Mouse (Mus musculus) layer of hippocampus, postnatal 10 days (tissue): ENCODE measurements around the gene Evx2. TPM values are rescaled to one million over a fixed set of nuclear protein-coding genes. Genes with fewer than 3 reads are reported as not detected.

ENCODE experiments used
- DNase-seq, 2 experiments: peaks; one replicate each; pipeline ENCODE4 v3.0.0; 2021; ENCODE audit warnings: low spot score in 2 of 2
- microRNA-seq, 2 experiments: library from miRNA; unstranded; fragments of <30 nt; microRNA quantifications; one replicate each; pipeline ENCODE4 v1.2.0; 2021
- total RNA-seq, 2 experiments: library from RNA; stranded (reverse); gene quantifications; 2 replicates each; pipeline ENCODE4 v1.2.3; 2021

The Evx2 gene
- total RNA-seq, 2 experiments from 2014 or later = not detected

DNA sequence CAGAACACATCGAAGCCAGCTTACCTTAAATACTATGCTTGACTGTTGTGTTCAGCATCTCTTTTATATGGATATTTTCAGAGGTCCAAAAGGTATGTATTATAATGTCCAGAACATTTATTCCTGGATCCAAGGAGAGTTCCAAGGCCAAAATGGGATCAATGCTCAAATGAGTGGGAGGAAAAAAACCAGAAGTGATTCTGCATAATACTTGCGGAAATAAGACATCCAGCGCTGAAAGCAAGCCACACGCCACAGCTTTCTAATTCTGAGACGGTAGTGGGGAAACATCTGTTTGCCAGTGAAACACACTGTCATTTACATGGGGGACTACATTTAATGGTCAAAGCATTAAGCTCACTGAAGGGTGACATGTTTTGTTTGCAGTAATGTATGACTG, 16.9 kb downstream of the Evx2 start:
- DNase-seq = no peak

DNA sequence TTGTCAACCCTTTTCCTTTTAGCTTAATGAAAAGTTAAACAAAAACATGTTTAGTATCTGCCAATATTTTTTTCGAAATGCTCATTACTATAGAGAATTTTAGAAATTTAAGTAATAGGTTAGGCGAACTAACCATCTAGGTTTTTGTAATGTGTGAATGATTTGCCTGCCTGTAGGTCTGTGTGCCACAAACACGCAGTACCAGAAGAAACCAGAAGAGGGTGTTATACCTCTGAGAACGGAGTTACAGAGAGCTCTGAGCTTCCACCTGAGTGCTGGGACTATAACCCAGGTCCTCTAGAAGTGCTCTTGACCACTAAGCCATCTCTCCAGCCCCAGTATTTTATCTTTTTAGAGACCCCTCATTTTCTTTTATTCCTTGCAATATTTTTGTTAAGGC, 23.9 kb downstream of the Evx2 start:
- no peak for DNase-seq

DNA sequence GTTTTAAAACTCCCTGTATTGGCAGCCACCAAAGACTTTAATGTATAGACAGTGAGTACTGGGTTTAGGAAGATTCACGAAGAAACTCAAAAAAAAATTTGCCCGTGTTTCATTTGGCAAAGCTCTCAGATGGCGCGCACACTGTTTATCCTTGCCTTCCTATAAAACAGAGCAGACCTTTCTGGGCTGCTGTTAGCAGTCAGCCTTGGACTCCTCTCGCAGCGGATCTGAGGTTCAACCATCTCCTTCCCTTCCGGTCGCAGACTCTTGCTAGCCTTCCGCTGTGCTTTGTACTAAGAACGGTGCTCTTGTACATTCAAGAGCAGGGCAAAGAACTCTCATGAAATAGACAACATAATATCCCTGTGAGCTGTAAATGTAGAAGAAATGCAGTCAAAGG, 39.0 kb downstream of the Evx2 start:
- DNase-seq = no peak

DNA sequence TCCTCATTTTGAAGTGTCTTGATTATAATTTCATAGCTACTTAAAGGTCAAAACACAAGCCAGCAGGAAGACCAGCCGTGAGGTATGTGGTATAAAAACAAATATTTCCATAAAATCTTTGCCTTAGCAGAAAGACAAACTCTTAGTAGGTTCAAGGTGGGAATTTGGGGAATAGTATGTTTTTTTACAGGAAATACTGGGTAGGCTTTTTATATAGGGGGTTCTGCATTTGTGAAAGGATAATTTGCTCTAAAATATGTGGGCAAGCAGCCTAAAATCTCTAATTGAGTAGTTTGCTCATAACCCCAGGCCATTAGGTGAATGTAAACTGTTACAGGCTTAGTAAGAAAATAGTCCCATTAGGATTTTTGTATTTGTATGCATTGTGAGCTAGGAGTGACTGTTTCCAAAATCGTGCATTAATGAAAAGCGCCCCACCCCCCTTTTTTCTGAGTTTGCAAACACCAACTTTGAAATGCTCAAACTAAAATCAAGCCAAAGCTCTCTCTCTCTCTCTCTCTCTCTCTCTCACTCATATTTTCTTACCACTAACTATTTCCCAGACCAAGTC, 39.6 kb downstream of the Evx2 start:
- DNase-seq = no peak

DNA sequence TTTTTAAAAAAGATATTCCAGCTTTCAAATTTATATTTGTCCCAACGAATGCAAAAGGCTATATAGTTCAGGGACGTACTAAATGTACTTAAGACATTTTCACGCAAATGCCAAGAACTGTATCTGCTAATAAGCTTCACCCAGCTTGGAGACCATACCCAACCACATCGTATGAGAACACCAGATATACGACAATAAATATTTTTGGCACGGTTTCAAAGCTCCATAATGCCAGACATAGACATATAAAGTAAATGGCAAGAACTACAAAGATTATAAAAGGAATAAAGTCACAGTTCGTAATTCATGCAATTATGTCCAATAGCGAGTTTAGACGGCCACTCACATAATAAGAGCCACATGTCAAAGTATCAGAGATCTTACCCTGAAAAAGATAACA, 41.7 kb downstream of the Evx2 start:
- no peak for DNase-seq

DNA sequence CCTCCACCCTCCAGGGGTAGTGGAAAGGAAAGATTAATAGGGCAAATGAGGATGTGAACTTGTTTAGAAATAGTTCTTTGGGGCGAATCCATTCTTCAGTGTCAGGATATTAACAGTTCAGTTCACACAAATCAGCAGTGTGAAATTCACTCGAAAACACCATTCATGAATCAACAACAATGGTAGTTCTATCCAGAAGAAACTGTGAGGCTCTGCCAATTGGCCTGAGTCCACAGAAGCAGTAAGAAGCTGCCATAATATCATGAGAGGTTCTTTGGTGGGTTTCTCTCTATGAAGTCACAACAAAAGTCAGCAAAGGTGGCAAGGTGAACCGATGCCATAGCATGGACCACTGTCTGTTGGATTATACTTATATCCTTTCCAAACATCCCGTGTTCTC, 48.0 kb downstream of the Evx2 start:
- no peak for DNase-seq

DNA sequence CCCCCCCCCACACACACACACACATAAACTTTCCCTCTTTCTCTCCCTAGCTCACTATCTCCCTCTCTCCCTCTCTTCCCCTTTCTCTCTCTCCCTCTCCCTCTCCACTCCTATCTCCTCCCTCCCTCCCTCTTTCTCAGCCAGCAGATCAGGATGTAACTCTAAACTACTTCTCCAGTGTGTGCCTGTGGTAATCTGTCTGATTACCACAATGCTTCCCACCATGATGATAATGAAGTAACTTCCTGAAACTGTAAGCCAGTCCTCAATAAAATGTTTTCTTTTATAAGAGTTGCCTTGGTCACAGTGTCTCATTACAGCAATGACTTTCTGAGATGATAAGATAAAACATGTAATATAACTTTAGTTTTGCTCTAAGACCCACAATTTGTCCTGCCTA, 50.0 kb downstream of the Evx2 start:
- DNase-seq = no peak

DNA sequence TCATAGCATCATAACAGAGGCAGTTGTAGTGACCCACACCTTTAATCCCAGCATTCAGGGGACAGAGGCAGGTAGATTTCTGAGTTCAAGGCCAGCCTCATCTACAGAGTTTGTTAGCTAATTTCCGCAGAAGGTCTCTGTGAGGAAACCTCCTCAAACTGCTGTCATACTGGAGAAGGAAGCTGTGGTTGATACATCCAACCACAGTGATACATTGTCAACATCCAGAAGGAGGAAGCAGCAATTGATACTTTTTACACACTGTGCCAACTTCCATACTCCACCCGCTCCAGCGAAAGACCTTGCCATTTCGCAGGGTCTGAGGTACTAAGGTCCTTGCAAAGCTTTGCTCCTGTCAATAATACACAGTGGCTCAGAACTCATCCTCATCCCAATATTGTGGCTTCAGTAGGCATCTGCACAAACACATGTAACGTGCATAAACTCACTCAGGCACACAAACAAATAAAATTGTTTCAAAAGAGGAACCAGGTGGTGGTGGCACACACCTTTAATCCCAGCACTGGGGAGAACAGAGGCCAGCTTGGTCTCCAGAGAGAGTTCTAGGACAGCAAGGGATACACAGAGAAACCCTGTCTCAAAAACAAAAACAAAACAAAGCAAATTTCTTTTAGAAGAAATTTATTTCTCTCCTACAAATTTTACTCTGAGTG, 53.1 kb downstream of the Evx2 start:
- no peak for DNase-seq

DNA sequence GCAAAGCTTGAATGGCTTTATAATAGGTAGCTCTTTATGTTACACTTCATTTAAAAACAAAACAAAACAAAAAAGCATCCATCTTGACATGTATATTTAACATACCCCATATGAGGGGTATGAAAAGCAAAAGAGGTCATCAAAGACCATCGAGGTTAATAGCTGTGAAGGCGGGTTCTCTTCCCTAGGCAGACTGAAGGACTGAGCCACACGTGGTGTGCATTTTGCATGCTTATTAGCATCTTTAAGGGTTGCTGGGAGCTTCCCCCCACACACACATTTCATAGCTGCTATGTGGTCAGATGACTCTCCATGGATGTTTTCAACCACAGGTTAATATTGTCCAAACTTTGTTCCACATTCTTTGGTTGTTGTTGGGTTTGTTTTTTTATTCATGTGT, 55.3 kb downstream of the Evx2 start:
- no peak for DNase-seq

Small RNA genes lying within 50 kb of the gene (microRNA-seq; reads per million reads assigned to microRNA genes)
- gene Gm44463 = 0 reads per million in 2 experiments

Other genes with a start within 250 kb of the Evx2 start
- gene Lnpk, start 80.1 kb downstream of the Evx2 start, total RNA-seq = 10 to 100 TPM; 52.2 to 63.7 TPM
- gene Hoxd13, start 8.8 kb upstream of the Evx2 start, total RNA-seq = not detected
- not detected for gene Hoxd12, start 15.5 kb upstream of the Evx2 start, total RNA-seq
- not detected for gene Hoxd11, start 20.0 kb upstream of the Evx2 start, total RNA-seq
- gene Hoxd10, start 32.4 kb upstream of the Evx2 start, total RNA-seq = not detected
- not detected for gene Hoxd9, start 38.2 kb upstream of the Evx2 start, total RNA-seq
- gene Hoxd8, start 45.1 kb upstream of the Evx2 start, total RNA-seq = under 1 TPM in 1 of 2 experiments, not detected in 1; 0.23 TPM
- not detected for gene Hoxd3, start 52.4 kb upstream of the Evx2 start, total RNA-seq
- gene Hoxd4, start 52.4 kb upstream of the Evx2 start, total RNA-seq = not detected
- not detected for gene Gm28230, start 67.2 kb upstream of the Evx2 start, total RNA-seq
- gene Hoxd1, start 103.4 kb upstream of the Evx2 start, total RNA-seq = not detected
- gene Mtx2, start 166.2 kb upstream of the Evx2 start, total RNA-seq = 10 to 100 TPM; 54.4 to 63.7 TPM